Mouse (Mus musculus): ENCODE results near the gene Wwc1.
A peak's percentile ranks its signal among the peaks of the same experiment; 100 is the strongest.

The Wwc1 gene

DNA sequence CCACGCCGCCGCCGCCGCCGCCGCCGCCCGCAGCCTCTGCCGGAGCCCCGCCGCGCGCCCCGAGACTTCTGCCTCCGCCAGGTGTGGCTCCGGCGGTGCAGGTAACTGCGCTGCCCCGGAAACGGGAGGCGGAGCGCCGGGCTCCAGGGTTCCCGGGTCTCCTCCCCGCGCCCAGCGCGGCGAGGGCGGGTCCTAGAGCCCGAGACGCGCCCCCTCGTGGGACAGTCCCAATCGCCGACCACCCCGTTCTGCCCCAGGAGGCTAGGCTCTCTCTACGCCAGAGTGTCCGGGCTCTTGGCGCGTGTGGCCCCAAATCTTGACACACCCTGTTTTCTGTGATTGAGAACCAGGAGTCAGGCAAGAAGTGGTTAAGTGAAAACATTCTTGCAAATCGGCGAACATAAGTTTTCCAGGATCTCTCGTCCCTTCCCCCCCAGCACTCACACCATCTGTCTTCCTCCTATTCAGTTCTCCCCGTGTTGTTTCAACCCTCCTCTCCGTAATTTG is at the start of gene Wwc1:
Gene Wwc1 (minus strand): TSS at position 117 of the 507 bp plus-strand sequence.
- peak; percentile 71 for DNase-seq

DNA sequence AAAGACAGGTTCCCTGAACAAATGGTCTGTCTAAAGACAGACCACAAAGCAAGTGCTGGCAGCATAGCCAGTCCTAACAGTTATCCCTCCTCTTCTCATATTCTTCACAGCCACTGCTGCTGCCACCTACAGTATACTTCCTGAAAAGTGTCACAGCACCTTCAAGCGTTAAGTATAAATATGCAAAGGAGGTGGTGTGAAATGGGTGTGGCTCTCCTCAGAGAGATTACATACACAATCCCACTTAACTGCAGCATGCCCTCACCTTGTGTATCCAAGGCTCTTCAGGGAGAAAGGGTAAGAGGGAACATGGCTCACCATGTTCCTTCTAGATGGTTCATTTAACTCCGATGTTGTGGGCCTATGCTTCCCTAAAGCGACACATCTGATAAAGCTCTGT is 39.7 kb upstream of the Wwc1 start:
- DNase-seq, result no peak

DNA sequence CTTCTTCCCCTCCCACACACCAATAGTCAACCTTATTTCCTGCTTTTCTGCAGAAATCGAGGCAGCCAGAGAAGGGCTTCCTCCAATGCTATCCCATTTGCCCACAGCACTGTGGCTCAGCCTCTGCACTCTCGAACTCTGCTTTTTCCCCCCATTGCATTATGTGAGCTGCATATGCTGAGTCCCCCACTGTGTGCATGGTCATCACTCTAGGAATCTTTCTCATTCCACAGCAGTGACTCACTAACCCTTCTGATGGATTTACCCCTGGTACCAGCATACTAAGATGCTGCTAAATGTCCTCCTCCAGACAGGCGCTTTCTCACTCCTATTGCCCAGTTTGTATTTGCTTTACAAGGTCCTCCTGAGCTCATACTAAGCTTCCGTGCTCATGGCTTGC is 32.9 kb upstream of the Wwc1 start:
- DNase-seq, result no peak

DNA sequence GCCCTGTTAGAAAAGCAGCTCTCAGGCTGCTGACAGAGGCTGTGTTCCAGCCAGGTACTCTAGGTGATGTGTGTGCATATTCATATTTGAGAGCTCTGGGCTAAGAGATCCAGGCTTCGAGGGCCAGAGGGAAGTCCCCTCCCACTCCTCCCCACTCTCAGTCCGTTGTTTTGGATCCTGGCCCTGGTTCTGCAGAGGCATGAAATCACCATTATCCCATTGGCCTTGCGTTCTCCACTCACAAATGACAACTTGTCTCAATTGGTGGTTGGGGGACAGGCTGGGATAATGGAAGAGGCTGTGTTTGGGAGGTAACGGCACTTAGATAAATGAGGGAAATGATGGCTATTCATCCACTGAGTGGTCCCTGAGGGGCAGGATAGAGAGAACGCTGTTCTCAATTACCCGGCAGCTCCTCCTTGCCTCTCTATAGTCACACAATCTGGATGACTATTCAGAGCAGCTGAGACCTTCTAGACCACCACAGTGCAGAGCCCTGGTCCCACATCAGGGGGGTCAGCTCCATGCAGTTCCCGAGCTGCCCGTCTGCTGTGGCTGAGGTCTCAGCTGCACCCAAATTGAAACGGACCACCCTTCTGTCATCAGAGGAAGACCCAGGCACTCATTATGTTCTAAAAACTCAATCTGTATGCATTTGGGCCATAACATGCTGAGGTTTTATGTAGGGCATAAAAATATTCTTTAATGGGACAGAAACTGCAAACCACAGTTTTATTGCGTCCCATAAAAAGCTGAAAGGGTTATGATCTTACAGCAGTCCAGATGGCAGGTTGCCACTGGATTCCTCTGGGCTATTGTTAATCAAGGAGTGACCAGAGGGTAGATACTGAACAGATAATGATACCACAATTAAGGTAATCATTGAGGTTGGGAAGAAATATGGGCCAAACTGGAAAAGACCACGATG is 29.2 kb upstream of the Wwc1 start:
- no peak for DNase-seq

DNA sequence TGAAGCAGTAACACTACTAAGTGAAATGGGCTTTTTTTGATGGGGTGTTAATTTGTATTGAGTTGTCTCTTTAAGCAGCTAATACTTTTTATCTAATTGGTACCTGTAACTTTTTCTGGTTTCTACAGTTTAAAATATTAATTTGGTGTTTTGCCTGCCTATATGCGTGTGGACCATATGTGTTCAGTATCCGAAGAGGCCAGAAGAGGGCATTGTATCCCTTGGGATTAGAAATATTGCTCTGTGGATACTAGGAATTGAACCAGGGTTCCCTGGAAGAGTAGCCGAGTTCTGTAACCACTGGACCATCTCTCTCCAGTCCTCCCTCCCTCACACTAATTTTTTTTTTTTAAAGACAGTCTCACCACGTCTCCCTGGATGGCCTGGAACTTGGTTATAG is 22.6 kb upstream of the Wwc1 start:
- DNase-seq, result no peak

DNA sequence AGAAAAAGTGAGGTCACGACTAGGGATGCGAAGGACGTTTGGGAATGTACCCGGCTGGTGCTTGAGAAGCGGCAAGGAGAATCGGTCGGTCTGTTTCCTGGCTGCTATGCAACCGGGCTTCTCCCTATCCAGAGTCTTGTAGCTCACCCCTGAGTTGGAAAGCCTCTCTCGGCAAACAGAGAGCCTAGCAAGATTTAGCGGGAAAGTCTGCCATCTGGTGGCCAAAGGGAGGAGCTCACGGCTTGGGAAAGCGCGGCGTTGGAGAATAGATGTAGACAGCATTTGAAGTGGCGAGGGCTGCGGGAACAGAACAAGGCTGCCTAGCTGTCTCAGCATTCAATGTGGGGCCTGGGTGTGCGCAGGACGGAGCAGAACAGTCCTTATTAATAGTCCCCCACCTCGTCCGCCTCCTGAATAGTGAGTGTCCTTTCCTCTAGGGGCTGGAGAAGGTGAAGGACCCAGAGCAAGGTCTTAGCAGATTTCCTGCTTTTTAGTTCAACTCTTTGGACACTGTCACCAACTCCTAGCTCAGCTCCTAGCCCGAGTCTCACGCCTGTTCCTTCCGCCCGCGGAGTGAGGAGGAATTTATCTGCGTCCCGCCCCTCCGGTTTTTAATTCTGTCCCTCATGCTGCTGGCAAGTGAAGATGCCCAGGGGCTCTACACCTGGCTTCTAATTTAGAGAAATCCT is 21.1 kb upstream of the Wwc1 start:
- DNase-seq, result peak; percentile 92

DNA sequence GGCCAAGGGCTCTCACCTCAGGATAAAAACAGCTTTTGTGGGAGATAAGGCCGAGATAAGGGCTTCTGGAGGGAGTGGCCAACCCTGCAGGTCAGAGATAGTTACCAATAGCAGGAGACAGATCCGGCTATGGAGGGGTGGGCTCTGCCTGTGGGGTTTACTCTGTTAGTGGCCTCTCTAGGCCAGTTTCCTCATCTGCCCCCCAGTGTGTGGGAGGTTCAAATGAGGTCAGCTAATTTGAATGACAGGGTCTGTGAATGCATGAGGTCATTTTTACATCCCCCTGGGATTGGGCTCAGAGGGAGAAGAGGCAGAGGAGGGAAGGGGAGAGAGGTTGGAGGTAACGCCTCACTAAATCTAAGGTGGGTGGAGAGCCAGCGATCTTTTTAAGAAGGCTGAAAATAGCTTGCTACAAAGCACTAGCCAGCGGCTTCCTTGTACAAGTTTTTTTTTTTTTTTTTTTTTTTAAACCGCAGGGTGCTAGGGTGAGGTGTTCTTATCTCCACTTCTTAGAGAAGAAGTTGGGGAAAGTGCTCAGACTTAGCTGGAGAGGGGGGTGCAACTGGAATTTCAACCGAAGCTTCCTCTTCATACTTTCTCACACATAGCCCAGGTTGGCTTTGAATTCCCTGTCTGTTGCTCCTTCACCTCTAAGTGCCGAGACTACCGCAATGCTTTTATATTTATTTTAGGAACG is 20.4 kb upstream of the Wwc1 start:
- DNase-seq, result no peak

DNA sequence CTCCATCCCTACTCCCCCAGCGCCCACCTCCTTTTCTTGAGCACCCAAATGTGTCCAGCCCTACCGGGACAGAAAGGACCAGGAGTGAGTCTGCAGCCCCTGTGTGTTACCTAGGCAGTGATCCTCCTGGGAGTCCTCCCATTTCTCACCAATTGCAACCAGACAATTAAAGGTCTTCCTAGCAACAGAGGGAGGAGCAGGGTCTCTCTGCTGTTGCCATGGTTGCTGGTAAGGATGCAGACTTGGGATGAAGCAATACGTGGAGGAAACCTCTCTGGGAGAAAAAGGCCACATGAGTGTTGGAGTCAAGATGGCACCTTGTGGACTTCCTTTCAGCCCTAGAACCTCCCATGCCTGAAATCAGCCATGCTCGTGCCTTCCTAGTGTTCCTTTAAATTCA is 19.7 kb upstream of the Wwc1 start:
- DNase-seq, result no peak

DNA sequence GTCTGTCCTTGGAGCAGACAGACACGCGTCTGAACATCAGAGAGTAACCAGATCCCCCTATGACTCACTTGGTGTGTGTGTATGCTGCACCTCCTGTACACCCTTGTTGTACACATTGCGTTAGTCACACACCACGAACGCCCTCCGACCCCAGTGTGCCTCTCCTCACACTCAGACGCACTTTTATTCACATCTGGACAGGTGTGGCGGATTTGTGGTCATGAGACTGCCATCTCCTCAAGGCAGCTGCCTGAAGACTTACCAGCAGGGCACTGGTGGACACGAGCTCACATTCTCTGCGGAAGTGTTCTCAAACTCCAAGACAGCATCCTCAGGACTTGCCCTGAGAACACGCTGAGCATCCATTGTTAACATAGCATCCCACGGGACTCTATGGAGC is 17.7 kb upstream of the Wwc1 start:
- no peak for DNase-seq

DNA sequence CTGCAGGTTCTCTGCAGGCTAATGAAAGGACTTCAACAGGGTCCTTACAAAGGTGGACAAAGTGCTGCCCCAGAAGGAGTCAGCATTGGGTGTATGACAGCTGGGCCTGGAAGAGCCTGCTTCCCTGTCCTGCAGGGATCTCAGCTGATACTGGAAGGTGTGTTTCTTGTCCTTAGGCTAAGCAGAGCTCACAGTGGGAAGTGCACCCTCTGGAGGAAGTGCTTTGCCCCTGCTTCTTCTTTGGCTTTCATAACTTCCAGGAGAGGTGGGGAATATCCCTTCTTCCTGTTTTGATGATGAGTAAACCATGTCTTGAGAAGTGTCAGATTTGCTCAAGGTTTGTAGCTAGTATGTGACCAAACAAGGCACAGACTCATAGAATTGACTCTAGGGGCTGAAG is 15.0 kb upstream of the Wwc1 start:
- DNase-seq, result no peak

DNA sequence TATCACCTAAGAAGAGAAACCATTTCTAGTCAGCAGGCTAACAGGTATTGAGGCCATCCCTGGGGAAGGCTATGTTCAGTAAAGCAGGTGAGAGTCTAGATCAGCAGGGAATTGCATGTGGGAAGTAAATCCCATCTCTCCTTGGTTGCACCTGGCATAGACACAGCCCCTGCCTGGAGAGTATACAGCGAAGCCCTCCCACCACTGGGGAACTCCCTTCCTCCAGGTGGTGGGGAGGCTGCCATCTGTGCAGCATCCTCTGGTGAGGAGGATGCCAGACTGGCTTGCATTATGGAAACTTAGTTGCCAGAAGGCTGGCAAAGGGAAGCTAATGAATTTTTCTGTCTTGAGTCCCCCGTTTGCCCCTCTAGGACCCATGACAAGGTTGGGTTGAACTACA is 11.5 kb upstream of the Wwc1 start:
- DNase-seq, result peak; percentile 61

DNA sequence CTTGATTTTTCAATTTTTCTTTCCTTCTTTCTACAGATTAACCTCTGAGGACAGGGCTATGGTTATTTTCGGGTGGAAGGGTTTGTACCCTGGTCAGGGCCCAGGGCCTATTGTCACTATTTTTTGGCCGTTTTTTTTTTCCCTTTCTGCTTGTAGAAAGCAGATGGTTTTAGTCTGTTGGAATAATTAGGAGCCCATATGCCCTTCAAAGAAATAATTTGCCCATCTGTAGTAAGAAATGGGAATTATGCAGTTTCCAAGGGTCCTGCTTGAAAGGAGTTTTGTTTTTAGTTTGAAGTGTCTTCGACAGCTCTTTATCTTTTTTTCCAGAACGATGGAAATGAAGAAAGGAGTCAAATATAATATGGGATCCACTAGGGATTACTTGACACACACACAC is 9.6 kb upstream of the Wwc1 start:
- DNase-seq, result no peak

DNA sequence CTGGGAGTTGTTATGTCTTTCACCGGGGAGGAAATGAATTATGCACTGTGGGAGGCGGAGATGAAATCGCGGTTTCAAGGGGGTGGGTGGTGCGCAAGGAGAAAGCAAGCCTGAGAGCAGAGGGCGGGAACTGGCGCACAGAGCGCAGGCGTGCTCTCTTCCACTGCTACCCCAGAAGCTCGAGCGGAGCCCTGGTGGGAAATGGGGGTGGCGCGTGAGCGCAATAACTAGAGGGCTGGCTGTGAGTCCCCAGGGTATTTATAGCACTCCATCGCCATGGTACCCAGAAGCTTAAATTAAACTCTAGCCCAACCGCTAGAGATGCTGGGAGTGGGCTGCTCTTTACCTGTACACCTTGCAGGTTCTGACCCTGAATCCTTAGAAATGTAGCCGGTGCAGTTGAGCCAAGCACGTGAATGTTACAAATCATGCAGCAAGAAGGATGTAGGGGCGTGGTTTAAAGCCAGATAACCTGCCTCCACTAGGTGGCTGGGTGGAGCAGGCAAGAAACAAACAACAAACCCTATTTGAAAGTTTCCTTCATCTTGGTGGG is 5.6 kb upstream of the Wwc1 start:
- DNase-seq, result peak; percentile 93

DNA sequence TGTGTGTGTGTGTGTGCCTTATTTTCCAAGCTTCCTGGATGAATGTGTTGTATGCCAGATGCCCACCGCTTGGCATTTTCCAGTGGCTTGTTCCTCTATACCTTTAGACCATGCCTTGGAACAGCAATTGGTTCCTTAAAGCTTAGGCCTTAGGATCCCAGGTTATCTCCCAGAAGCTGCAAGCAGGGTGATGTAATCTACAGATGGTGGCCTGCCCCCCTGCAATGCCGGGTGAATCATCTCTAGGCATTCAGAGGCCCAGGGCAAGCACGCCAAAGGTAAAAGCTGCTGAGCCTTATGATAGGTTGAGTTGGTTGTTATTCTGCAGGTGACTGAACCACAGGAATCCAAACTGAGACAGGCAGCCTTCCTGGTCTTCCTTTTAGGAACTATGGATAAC is 2.4 kb upstream of the Wwc1 start:
- no peak for DNase-seq

DNA sequence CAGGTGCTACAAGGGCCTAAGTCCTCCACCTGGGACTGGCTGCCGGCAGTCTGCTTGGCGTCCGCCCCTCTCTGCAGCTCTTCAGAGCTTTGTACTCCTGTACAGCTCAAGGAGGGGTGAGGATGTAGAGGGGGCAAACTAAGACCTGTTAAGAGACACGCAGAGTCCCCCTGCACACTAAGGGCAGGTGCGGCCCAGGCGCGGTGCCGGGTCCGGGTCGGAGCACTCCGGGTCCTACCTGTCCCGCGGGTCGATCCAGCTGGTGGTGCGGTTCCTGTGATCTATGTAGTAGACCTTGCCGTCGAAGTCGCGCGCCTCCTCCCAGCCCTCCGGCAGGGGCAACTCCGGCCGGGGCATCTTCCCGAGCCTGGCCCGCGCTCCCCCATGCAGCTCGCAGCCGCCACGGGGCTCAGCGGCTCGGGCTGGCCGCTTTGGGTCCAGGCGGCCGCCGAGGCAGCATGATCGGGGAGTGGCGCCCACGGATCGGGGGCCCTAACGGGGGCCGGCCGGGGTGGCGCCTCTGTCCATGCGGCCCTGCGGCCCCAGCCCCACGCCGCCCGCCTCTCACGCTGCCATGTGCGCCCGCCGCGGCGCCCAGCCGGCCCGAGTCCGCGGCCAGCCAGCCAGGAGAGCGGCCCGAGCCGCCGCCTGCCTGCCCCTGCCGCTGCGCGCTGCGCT is 455 bp downstream of the Wwc1 start:
- no peak for DNase-seq

DNA sequence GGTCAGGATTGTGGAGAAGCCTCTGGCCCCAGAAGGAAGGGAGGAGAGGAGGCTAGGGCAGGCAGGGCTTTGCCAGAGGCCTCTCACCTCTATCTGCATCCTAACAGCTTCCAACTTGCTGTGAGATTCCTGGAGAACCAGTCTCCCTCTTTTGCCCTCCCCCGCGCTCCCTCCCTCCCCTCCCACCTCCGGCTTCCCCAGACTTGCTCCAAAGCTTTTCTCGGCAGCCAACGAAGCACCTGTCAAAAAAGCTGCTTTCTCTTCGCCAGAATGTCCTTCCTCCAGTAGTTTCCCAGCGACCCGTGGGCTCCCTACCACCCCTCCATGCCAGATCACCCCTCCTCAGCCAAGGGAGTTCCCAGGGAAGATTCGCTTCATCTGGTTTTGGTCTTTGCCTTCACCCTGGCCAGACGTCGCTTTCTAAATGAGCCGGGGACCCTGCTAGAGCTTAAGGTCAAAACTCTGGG is 1.0 kb downstream of the Wwc1 start:
- DNase-seq, result peak; percentile 42

DNA sequence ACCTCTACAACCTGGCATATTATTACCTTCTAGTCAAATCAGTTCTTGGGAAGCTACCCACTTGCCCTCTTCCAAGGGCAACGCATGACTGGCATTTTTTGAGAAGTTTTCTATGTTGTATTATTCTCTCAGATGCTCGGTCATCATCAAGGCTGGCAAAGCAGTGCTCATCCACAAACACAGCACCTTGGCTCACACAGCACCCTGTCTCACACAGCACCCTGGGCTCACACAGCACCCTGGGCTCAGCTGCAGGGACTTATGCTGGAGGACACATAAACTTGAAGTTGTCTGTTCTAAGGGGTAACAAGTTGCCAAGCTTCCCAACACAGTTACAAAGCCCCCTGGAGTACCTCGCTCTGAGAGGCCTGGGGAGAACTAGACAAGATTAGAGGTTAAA is 2.5 kb downstream of the Wwc1 start:
- no peak for DNase-seq

DNA sequence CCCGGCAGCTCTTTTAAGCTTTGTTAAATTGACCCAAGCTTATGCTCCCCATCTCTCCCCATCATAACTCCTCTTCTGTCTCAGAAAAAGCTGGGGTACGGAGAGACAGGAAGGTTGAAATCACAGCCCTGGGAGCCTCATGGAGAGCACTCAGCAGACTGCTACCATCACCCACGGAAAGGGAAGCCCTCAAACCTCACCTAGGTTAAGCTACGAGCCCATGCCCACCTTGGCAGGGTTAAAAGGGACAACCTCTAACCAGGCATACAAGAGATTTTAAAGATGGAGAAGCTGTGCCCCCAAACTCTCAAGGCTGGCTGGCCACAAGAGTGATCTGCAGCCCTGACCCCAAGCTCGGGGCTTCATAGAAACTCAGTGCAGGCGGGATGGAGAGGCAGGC is 3.2 kb downstream of the Wwc1 start:
- no peak for DNase-seq

DNA sequence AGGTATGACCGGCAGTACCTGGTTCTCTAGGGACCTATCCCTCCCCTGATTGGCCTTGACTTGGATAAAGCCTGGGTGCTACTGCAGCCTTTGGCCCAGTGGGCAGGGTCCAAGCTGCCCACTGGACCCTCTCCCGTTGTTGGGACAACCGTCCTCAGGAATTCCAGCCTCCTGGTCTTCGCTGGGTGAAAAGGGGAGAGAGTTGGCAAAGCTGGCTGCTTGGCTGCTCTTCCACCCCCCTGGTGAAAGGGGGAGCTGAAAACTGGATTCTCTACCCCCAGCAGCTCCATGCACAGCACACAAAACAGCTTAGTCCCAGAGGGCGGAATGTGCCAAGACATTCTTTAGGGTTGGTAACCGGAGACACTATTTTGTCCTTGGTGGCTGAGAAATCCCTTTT is 3.8 kb downstream of the Wwc1 start:
- DNase-seq, result peak; percentile 33

DNA sequence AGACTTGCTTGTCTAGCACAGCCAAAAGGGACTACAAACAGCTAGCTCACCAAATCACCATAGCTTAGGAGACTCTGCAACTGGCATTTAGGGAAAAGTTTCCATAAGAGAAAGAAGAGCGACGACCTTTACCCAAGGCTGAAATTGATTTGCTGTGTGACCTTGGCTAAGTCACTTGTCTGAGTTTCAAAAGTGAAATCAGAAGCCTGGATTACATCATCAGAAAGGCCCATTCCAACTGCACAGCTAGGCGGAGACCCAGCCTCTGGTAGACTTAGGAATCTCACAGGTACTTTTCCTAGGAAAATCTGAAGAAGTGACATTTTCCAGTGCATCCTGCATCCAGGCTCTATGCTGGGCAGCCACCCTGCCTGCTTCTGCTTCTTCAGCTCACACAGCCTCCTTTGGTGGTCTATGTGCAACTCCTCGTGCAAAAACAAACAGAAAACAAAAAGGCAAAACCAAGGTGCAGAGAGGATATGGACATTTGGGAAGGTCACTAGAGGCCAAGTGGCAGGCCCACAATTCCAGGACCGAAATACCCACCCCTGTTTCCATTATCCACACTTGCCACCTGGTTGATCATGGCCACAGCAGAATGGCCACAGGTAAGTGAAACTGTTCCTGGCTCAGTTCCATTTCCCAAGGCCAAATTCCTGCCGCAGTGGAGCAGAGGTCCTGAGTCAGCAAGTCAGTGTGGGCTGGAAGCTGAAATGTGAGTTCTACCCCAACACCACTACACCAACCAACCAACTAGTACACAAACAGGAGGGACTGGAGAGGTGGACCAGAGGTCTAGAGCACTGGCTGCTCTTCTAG is 5.5 kb downstream of the Wwc1 start:
- no peak for DNase-seq

DNA sequence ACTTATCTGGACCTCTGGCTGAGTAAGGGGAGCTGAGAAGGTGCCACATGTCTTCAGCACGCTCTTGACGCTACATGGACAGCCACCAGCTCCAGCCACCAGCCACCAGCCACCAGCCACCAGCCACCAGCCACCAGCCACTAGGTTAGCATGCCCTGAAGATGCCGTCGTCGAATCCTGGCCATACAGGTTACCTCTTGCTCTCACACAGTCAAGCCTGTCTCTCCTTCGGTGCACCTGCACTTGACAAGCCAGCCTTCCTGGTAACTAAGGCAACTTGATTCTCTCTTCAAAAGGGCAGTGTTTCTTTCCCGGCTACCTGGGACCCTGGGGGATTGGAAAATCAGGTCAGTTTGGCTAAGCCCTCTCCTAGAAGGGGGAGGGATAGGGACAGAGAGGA is 7.2 kb downstream of the Wwc1 start:
- no peak for DNase-seq
